Mouse (Mus musculus): ENCODE measurements at regions not wholly inside any gene's neighbourhood (a gene's known extent, or its start where the extent isn't known, plus 50 kb on each side); places are given as distances from the start of the nearest gene placed in this dataset.
"Not testable (repeated sequence)": the region's sequence is repeated elsewhere in the genome, so short reads cannot be mapped to it uniquely, and the experiment has no call there.

GRCm38 (mm10) chr14:19080001-19080400 lies 185.9 kb upstream of the Ube2e2 start:
- DNase-seq (ENCODE audit: low spot score) = not testable (repeated sequence)

- peak; percentile 33 for DNase-seq (ENCODE audit: low spot score)
Measured at GRCm38 (mm10) chr14:19041984-19042760, 148.1 kb upstream of the Ube2e2 start.

GRCm38 (mm10) chr14:19020102-19020501 lies 126.0 kb upstream of the Ube2e2 start:
- no peak for DNase-seq (ENCODE audit: low spot score)

- DNase-seq (ENCODE audit: low spot score) = no peak
Measured at GRCm38 (mm10) chr14:19015406-19015805, 121.3 kb upstream of the Ube2e2 start.

GRCm38 (mm10) chr14:19013558-19013957 lies 119.5 kb upstream of the Ube2e2 start:
- not testable (repeated sequence) for DNase-seq (ENCODE audit: low spot score)

- peak; percentile 35 for DNase-seq (ENCODE audit: low spot score)
Measured at GRCm38 (mm10) chr14:18983901-18984300, 89.8 kb upstream of the Ube2e2 start.

GRCm38 (mm10) chr14:18963864-18964263 lies 69.8 kb upstream of the Ube2e2 start:
- no peak for DNase-seq (ENCODE audit: low spot score)

- DNase-seq (ENCODE audit: low spot score) = no peak
Measured at GRCm38 (mm10) chr14:18963287-18963686, 69.2 kb upstream of the Ube2e2 start.

All from layer of hippocampus, adult 11-12 months (tissue).